ENCODE assay signal across 21 mouse cellular contexts in genomic region chr2:115516824-115517223, GRCm38 (mm10).
A peak's percentile ranks its signal among the peaks of the same experiment; 100 is the strongest.
DNase-seq lines count a peak whose midpoint lies in the region; ATAC-seq and TF ChIP-seq lines count a peak whose summit lies in the region.
"Had no signal": no experiment of that assay in that cellular context is flagged by ENCODE, and none has a peak within 500 bp of the region (broad histone marks: within the 10 kb centered on the region; RNA-seq: fewer than 3 reads in every experiment).

No protein-coding gene starts in this region.

- no peaks in the 10 kb centered on the region for H3K36me3 ChIP-seq in heart, embryonic 10.5 days
- no peaks in the 10 kb centered on the region for H3K36me3 ChIP-seq in lung, embryonic 14.5 days (ENCODE audit: insufficient read depth)
- no peaks in the 10 kb centered on the region for H3K36me3 ChIP-seq in embryonic facial prominence, embryonic 11.5 days (replicated peaks; ENCODE audit: control insufficient read depth, insufficient read depth, low read depth, low read length)
- H3K36me3 ChIP-seq: hindbrain, embryonic 15.5 days; midbrain, embryonic 13.5 days; neural tube, embryonic 12.5 days had no signal

- no peak for TF ChIP-seq CTCF in lung, embryonic 14.5 days (IDR thresholded peaks at IDR 0.05; ENCODE audit: low read depth)
- no peak for TF ChIP-seq CTCF in lung, adult 2 months (IDR thresholded peaks at IDR 0.05; ENCODE audit: insufficient read depth, low read length)
- no peak for TF ChIP-seq CTCF in olfactory bulb, adult 2 months (IDR thresholded peaks at IDR 0.05; ENCODE audit: insufficient read depth, low read depth, low read length)

- H3K27ac ChIP-seq in heart, embryonic 10.5 days = peak overlapping the region; percentile 57; the same call in 1 of the 2 replicates
- H3K27ac ChIP-seq in lung, embryonic 14.5 days (ENCODE audit: low read depth) = no peak overlapping the region; the same call in 1 of the 2 replicates
- H3K27ac ChIP-seq in embryonic facial prominence, embryonic 11.5 days (replicated peaks; ENCODE audit: low read depth, low read length) = no peak overlapping the region
- peak overlapping the region; percentile 24; the same call in 1 of the 2 replicates for H3K27ac ChIP-seq in olfactory bulb, adult 2 months (ENCODE audit: insufficient read depth, low read depth, low read length)
- H3K27ac ChIP-seq: hindbrain, embryonic 15.5 days; layer of hippocampus, adult 2 months; liver, embryonic 14.5 days; midbrain, embryonic 13.5 days; neural tube, embryonic 12.5 days had no signal

- H3K9ac ChIP-seq in lung, embryonic 14.5 days = no peak overlapping the region
- H3K9ac ChIP-seq in embryonic facial prominence, embryonic 11.5 days (replicated peaks; ENCODE audit: low read length) = no peak overlapping the region
- H3K9ac ChIP-seq: hindbrain, embryonic 15.5 days; liver, embryonic 14.5 days; midbrain, embryonic 13.5 days; neural tube, embryonic 12.5 days had no signal

- no peak overlapping the region for H3K4me2 ChIP-seq in lung, embryonic 14.5 days
- no peak overlapping the region for H3K4me2 ChIP-seq in embryonic facial prominence, embryonic 11.5 days (ENCODE audit: low read depth, low read length)
- H3K4me2 ChIP-seq: heart, embryonic 11.5 days; hindbrain, embryonic 15.5 days; midbrain, embryonic 13.5 days; neural tube, embryonic 12.5 days had no signal

- WGBS in heart, embryonic 10.5 days = 51% methylated on average over 2 of the region's 2 CpGs
- WGBS in lung, embryonic 14.5 days = 25% methylated on average over 2 of the region's 2 CpGs
- 41% methylated on average over 2 of the region's 2 CpGs for whole genome bisulfite sequencing in lung, adult 2 months
- 22% methylated on average over 2 of the region's 2 CpGs for WGBS in embryonic facial prominence, embryonic 11.5 days
- 75% methylated on average over 2 of the region's 2 CpGs for WGBS in olfactory bulb, adult 2 months

- no peak for DNase-seq in heart, embryonic 10.5 days (ENCODE audit: low spot score)
- no peak for DNase-seq in heart, adult 18-20 months
- peak; percentile 31 for DNase-seq in lung, embryonic 14.5 days
- DNase-seq in lung, adult 2 months = no peak
- DNase-seq in embryonic facial prominence, embryonic 11.5 days (ENCODE audit: low spot score) = no peak
- DNase-seq in cerebellum, adult 9-11 months = no peak
- no peak for DNase-seq in adrenal gland, postnatal 14 days
- DNase-seq: adrenal gland, postnatal 36 days; cerebellum, adult 2 months; heart, postnatal 14 days; kidney, adult 18-20 months; layer of hippocampus, postnatal 36 days; lung, postnatal 14 days had no signal

- H3K4me3 ChIP-seq in heart, embryonic 10.5 days = no peak overlapping the region
- no peak overlapping the region for H3K4me3 ChIP-seq in lung, embryonic 14.5 days (ENCODE audit: low read depth, low read length)
- H3K4me3 ChIP-seq in lung, adult 2 months (replicated peaks; ENCODE audit: extremely low read depth, low read depth, low read length) = no peak overlapping the region
- H3K4me3 ChIP-seq in embryonic facial prominence, embryonic 11.5 days (ENCODE audit: low read depth, low read length) = no peak overlapping the region
- no peak overlapping the region for H3K4me3 ChIP-seq in olfactory bulb, adult 2 months (ENCODE audit: insufficient read depth, low read depth, low read length)
- H3K4me3 ChIP-seq: hindbrain, embryonic 15.5 days; layer of hippocampus, adult 2 months; midbrain, embryonic 13.5 days; neural tube, embryonic 12.5 days had no signal

- no peak for ATAC-seq in lung, embryonic 14.5 days (ENCODE audit: insufficient read depth)
- ATAC-seq in embryonic facial prominence, embryonic 11.5 days (replicated peaks; ENCODE audit: insufficient number of reproducible peaks, low FRiP score, low TSS enrichment, low read depth) = 0 out of 2 replicates have a peak, but pooled peaks have one; percentile 39
- ATAC-seq: midbrain, embryonic 13.5 days had no signal

- H3K27me3 ChIP-seq in heart, embryonic 10.5 days (ENCODE audit: insufficient read depth, poor library complexity, severe bottlenecking) = no peaks in the 10 kb centered on the region
- no peaks in the 10 kb centered on the region for H3K27me3 ChIP-seq in lung, embryonic 14.5 days (ENCODE audit: insufficient read depth, low read length)
- no peaks in the 10 kb centered on the region for H3K27me3 ChIP-seq in embryonic facial prominence, embryonic 11.5 days (ENCODE audit: control insufficient read depth, insufficient read depth, low read length)
- H3K27me3 ChIP-seq: CH12.LX; neural tube, embryonic 12.5 days had no signal

- H3K9me3 ChIP-seq in heart, embryonic 10.5 days = no peaks in the 10 kb centered on the region
- H3K9me3 ChIP-seq in lung, embryonic 14.5 days (ENCODE audit: low read depth, low read length) = no peaks in the 10 kb centered on the region
- no peaks in the 10 kb centered on the region for H3K9me3 ChIP-seq in embryonic facial prominence, embryonic 11.5 days (replicated peaks; ENCODE audit: control insufficient read depth, low read length)
- H3K9me3 ChIP-seq: hindbrain, embryonic 15.5 days; midbrain, embryonic 13.5 days; neural tube, embryonic 12.5 days had no signal

- H3K4me1 ChIP-seq in heart, embryonic 10.5 days = peaks cover 18% of the 10 kb centered on the region
- peaks cover 6% of the 10 kb centered on the region; the same call in 1 of the 2 replicates for H3K4me1 ChIP-seq in lung, embryonic 14.5 days (ENCODE audit: insufficient read depth)
- H3K4me1 ChIP-seq in lung, adult 2 months (ENCODE audit: control insufficient read depth, insufficient read depth, low read length) = peaks cover 3% of the 10 kb centered on the region; the same call in 1 of the 2 replicates
- no peaks in the 10 kb centered on the region for H3K4me1 ChIP-seq in embryonic facial prominence, embryonic 11.5 days (ENCODE audit: control insufficient read depth, insufficient read depth, low read length)
- H3K4me1 ChIP-seq in olfactory bulb, adult 2 months (ENCODE audit: control insufficient read depth, insufficient read depth, low read length) = peaks cover 12% of the 10 kb centered on the region

- TF ChIP-seq POLR2A in lung, adult 2 months (IDR thresholded peaks at IDR 0.05; ENCODE audit: borderline replicate concordance, extremely low read depth, low read depth, low read length) = no peak
- no peak for TF ChIP-seq POLR2A in olfactory bulb, adult 2 months (IDR thresholded peaks at IDR 0.05; ENCODE audit: insufficient read depth, low read depth, low read length)

Comparison
In these comparisons a context has a peak if more than half of its experiments do, and no peak if none do; other contexts are left out.
1. H3K27ac ChIP-seq: peak in heart, embryonic 10.5 days (single experiment) and olfactory bulb, adult 2 months (single experiment); none in lung, embryonic 14.5 days (single experiment) and embryonic facial prominence, embryonic 11.5 days (single experiment).